Mouse (Mus musculus): ENCODE results near the gene Pgam2. TPM values are rescaled to one million over a fixed set of nuclear protein-coding genes. Genes with fewer than 3 reads are reported as not detected.

Pgam2 gene
- polyA plus RNA-seq (2015; fragmentation: Nextera tagmentation; extraction: Ambion mirVana) = 14.4 and 21.9 TPM in 2 replicates

DNA sequence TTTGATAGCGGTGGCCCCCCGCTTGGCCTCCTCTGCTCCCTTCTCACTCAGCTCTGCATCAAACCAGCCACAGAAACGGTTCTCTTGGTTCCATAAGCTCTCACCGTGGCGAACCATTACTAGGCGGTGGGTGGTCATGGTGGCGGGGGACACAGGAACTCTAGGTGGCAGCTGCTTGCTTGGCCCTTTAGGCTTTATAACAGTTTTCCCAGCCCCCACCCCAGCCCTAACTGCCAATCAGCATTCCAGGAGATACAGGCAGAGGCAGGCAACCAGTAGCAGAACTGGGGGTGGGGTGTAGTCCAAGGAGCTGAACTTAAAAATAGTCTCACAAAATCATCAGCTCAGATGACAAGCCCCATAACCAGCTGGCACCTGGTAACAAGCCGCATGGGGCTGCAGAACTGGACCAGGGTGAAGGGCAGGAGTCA lies at the start of gene Pgam2:
TSS of gene Pgam2 (minus strand) at position 183 of the 431 bp plus-strand sequence.
- Histone ChIP-seq H3K36me3 (peaks cover 27% of the 10 kb centered on the region), H3K4me3 (replicated peaks) (no peak within 1 kb of the TSS), H3K4me1 (no peaks in the 10 kb centered on the region), H3K27me3 (replicated peaks) (no peaks in the 10 kb centered on the region), H3K9me3 (replicated peaks) (no peaks in the 10 kb centered on the region), H3K9ac (replicated peaks) (no peak within 1 kb of the TSS), H3K27ac (replicated peaks) (no peak within 1 kb of the TSS), H3K4me2 (no peak within 1 kb of the TSS)
- ATAC-seq (ENCODE audit: low FRiP score) = 0 out of 2 replicates have a peak, but pooled peaks have one; percentile 21
- 48% methylated on average over 8 of the region's 8 CpGs for WGBS

DNA sequence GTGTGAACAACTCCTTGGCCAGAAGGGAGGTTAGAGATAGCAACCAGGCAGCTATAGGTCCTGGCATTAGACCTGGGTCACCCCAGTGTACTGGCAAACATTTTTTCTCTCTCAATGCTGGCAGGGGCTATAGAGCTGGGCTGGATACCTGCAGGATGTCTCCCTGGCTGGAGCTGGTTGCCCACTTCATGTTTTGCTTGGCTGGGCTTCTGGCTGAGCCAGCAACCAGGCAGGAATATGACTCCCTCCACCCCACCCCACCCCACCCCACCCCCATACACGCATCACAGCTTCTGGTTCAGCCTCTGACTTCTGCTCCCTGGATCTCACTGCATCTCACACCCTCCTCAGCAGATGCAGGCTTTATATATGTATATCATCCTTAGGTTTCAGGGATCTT lies 48.8 kb upstream of the Pgam2 start:
- no peaks in the 10 kb centered on the region for H3K36me3 ChIP-seq
- ATAC-seq (ENCODE audit: low FRiP score) = no peak
- WGBS = 43% methylated on average over 1 of the region's 1 CpGs
- H3K9ac ChIP-seq (replicated peaks) = no peak overlapping the region
- no peaks in the 10 kb centered on the region for H3K27me3 ChIP-seq (replicated peaks)
- no peak overlapping the region for H3K4me3 ChIP-seq (replicated peaks)
- H3K4me1 ChIP-seq = no peaks in the 10 kb centered on the region
- no peak overlapping the region for H3K4me2 ChIP-seq
- no peaks in the 10 kb centered on the region for H3K9me3 ChIP-seq (replicated peaks)
- no peak overlapping the region for H3K27ac ChIP-seq (replicated peaks)

DNA sequence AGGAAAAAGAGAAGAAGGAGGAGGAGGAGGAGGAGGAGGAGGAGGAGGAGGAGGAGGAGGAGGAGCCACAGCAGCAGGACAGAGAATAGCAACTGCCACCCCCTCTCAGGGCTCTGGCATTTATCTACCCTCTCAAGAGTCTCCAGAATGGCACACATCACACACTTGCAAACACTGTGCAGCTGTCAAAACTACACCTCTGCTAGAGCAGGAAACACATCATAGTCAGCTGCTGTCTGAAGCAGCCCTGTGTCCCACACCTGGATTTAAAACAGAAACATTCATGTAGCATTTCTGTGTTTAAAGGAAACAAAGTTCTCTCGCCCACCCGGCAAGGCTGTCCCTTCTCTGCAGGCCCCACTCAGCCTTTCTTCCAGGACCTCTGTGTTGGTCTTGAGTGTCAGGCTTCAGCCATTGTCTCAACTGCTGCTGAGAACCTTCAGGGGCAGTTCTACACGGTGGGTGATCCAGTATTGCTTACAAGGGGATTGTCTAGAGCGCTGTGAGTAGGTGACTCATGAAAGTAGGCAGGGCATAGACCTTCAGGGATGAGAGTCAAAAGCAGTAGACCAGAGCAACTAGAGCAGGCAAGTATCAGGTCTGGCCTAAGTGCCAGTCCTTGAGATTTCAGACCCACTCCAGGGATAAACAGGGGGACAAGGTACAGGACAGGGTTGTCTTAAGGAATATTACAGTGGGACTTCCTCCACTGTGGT lies 47.6 kb upstream of the Pgam2 start:
- Histone ChIP-seq H3K27ac (replicated peaks) (no peak overlapping the region), H3K4me2 (no peak overlapping the region), H3K36me3 (no peaks in the 10 kb centered on the region), H3K27me3 (replicated peaks) (no peaks in the 10 kb centered on the region), H3K9ac (replicated peaks) (no peak overlapping the region), H3K9me3 (replicated peaks) (no peaks in the 10 kb centered on the region), H3K4me3 (replicated peaks) (no peak overlapping the region), H3K4me1 (no peaks in the 10 kb centered on the region)
- ATAC-seq (ENCODE audit: low FRiP score) = no peak
- 68% methylated on average over 4 of the region's 4 CpGs for WGBS

DNA sequence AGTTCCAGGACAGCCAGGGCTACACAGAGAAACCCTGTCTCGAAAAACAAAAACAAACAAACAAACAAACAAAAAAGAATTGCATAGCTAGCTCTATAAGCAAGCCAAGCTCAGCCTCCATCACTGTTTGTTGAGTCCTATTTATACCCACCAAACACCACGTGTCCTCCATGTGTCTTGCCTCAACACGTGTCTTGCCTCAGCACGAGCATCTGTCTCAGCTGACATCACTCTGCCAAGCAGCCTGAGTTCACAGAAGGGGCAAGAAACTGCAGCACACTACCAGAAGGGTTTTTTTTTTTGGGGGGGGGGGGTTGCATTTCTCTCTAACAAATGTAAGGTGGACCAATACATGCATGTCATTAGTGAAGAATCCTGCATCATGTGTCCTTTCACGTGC lies 46.9 kb upstream of the Pgam2 start:
- H3K4me2 ChIP-seq = no peak overlapping the region
- H3K9me3 ChIP-seq (replicated peaks) = no peaks in the 10 kb centered on the region
- 73% methylated on average over 5 of the region's 5 CpGs for WGBS
- no peaks in the 10 kb centered on the region for H3K4me1 ChIP-seq
- H3K36me3 ChIP-seq = no peaks in the 10 kb centered on the region
- no peaks in the 10 kb centered on the region for H3K27me3 ChIP-seq (replicated peaks)
- ATAC-seq (ENCODE audit: low FRiP score) = no peak
- no peak overlapping the region for H3K4me3 ChIP-seq (replicated peaks)
- no peak overlapping the region for H3K9ac ChIP-seq (replicated peaks)
- H3K27ac ChIP-seq (replicated peaks) = no peak overlapping the region

DNA sequence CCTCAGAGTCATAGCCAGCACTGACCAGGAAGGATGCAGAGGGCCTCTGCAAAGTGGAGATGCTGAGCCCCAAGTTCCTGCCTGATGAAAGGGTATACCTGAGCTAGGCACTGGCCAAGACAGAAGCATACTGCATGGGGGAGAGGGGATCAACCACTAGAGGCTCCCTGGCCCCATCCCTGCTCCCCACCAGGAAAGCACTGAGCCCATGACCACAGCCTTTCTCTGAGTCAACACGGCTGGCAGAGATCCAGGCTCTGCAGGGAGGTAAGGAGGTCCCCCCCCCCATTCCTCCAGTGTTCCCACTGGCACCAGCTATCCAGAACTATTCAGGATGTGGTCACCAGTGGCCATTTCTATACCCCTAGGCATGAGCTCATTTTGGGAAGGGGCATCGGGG lies 45.8 kb upstream of the Pgam2 start:
- 65% methylated on average over 2 of the region's 2 CpGs for WGBS
- H3K27me3 ChIP-seq (replicated peaks) = no peaks in the 10 kb centered on the region
- no peak overlapping the region for H3K4me2 ChIP-seq
- no peaks in the 10 kb centered on the region for H3K36me3 ChIP-seq
- no peak overlapping the region for H3K4me3 ChIP-seq (replicated peaks)
- H3K4me1 ChIP-seq = no peaks in the 10 kb centered on the region
- no peak overlapping the region for H3K9ac ChIP-seq (replicated peaks)
- ATAC-seq (ENCODE audit: low FRiP score) = no peak
- no peak overlapping the region for H3K27ac ChIP-seq (replicated peaks)
- no peaks in the 10 kb centered on the region for H3K9me3 ChIP-seq (replicated peaks)

DNA sequence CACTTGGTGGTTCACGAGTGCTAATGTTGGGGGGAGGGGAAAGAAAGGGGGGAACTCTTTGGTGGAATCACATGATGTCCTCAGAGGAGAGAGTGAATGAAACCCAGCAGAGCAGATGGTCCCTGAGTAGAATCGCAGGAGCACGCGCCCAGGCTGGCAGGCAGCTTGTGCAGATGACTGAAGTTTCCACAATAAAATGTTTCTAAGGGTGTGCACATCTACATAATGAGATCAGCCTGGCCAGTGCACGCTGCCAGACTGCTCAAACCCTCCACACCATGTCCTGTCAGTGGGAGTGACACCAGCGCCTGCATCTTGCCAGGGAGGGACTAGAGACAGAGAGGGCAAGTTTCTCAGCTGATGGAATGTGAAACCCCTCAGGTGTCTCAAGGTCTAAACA lies 45.2 kb upstream of the Pgam2 start:
- ATAC-seq (ENCODE audit: low FRiP score) = no peak

DNA sequence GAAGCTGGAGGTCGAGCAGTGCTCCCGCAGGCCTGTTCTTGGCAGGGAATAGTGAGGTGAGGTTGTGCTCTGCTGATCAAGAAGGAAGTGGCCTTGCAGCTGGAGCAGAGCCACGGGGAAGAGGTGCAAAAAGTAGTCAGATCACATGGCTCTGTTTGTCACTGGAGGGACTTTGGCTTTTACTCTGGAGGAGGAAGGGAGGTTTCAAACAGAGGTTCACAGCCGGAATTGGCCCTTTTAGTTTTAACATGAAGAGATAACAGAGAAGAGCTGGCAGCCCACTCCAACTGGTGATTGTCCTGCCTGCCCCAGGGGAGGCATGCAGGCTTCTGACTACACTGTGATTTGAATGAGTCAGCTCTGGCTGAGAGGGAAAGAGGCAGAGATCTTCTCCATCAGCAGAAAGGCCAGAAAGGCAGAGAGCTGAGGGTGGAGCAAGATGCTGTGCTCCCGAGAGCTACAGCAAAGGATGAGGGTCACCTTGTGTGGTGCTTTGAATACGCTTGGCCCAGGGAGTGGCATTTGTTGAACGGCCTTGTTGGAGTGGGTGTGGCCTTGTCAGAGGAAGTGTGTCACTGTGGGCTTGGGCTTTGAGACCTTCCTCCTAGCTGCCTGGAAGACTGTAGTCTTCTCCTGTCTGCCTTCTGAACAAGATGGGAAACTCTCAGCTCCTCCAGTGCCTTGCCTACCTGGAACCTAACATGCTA lies 43.3 kb upstream of the Pgam2 start:
- H3K9me3 ChIP-seq (replicated peaks) = no peaks in the 10 kb centered on the region
- H3K27me3 ChIP-seq (replicated peaks) = no peaks in the 10 kb centered on the region
- H3K36me3 ChIP-seq = no peaks in the 10 kb centered on the region
- H3K4me3 ChIP-seq (replicated peaks) = no peak overlapping the region
- 73% methylated on average over 7 of the region's 7 CpGs for WGBS
- no peak overlapping the region for H3K4me2 ChIP-seq
- no peaks in the 10 kb centered on the region for H3K4me1 ChIP-seq
- no peak overlapping the region for H3K27ac ChIP-seq (replicated peaks)
- ATAC-seq (ENCODE audit: low FRiP score) = no peak
- H3K9ac ChIP-seq (replicated peaks) = no peak overlapping the region

More for the DNA sequence above, 45.2 kb upstream of the Pgam2 start:
- Histone ChIP-seq H3K9me3 (replicated peaks) (no peaks in the 10 kb centered on the region), H3K36me3 (no peaks in the 10 kb centered on the region), H3K4me3 (replicated peaks) (no peak overlapping the region), H3K27ac (replicated peaks) (no peak overlapping the region), H3K9ac (replicated peaks) (no peak overlapping the region), H3K4me2 (no peak overlapping the region), H3K4me1 (no peaks in the 10 kb centered on the region), H3K27me3 (replicated peaks) (no peaks in the 10 kb centered on the region)
- 40% methylated on average over 6 of the region's 6 CpGs for WGBS

DNA sequence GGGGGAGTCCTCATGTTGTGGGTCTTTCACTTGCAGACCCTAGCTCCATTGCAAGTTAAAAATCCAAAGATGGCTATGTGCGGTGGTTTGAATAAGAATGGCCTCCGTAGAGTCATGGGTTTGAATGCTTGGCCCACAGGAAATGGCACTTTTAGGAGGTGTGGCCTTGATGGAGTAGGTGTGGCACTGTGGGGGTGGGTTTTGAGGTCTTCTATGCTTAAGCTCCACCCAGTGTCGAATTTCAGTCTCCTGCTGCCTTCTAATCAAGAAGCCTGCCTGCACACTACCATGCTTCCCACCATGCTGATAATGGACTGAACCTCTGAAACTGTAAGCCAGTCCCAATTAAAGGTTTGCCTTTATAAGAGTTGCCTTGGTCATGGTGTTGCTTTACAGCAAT lies 39.6 kb upstream of the Pgam2 start:
- Histone ChIP-seq H3K36me3 (no peaks in the 10 kb centered on the region), H3K4me1 (no peaks in the 10 kb centered on the region), H3K27ac (replicated peaks) (no peak overlapping the region), H3K4me3 (replicated peaks) (no peak overlapping the region), H3K9me3 (replicated peaks) (no peaks in the 10 kb centered on the region), H3K4me2 (no peak overlapping the region), H3K9ac (replicated peaks) (no peak overlapping the region), H3K27me3 (replicated peaks) (no peaks in the 10 kb centered on the region)
- 80% methylated on average over 3 of the region's 3 CpGs for WGBS
- no peak for ATAC-seq (ENCODE audit: low FRiP score)

DNA sequence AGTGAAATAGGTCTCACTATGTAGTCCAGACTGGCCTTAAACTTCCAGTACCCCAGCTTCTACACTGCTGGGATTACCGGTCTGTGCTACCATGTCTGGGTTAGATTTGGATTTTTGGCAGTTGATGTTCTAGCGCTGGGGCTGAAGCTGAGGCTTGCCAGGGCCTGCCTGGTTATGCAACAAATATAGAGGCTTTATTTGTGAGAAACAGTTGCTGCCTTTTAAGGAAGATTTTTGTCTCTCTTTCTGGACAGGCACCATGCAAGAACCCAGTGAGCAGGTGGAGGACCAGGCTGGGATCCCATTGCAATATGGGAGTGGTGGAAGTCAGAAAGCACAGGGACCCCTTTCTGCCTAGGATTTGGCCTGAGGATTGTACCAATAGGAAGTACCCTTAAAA lies 38.2 kb upstream of the Pgam2 start:
- Histone ChIP-seq H3K4me2 (no peak overlapping the region), H3K9ac (replicated peaks) (no peak overlapping the region), H3K27ac (replicated peaks) (no peak overlapping the region), H3K9me3 (replicated peaks) (no peaks in the 10 kb centered on the region), H3K4me1 (peaks cover 7% of the 10 kb centered on the region), H3K36me3 (no peaks in the 10 kb centered on the region), H3K4me3 (replicated peaks) (no peak overlapping the region), H3K27me3 (replicated peaks) (no peaks in the 10 kb centered on the region)
- WGBS = 96% methylated on average over 2 of the region's 2 CpGs
- no peak for ATAC-seq (ENCODE audit: low FRiP score)

DNA sequence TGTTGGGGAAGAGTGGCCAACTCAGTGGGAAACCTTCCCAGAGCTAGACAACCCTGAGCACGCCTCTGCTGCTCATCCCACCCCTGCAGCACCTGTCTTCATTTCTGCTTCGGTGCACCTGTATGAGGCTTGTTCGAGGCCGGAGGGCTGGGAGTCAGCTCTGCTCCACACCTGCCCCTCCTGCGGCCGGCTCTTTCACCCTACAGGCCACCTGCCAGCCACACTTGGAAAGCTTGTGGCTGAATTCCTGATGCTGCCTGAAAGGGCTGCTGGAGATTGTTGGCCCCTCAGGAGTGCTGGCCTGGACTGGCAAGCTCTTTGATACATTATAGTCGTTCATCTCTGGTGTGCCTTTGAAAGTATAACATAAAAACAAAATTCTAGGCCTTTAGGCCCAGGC lies 36.8 kb upstream of the Pgam2 start:
- no peak overlapping the region for H3K27ac ChIP-seq (replicated peaks)
- H3K4me1 ChIP-seq = peaks cover 15% of the 10 kb centered on the region
- ATAC-seq (ENCODE audit: low FRiP score) = no peak
- H3K4me3 ChIP-seq (replicated peaks) = no peak overlapping the region
- H3K36me3 ChIP-seq = no peaks in the 10 kb centered on the region
- no peaks in the 10 kb centered on the region for H3K27me3 ChIP-seq (replicated peaks)
- WGBS = 84% methylated on average over 7 of the region's 7 CpGs
- no peak overlapping the region for H3K9ac ChIP-seq (replicated peaks)
- no peak overlapping the region for H3K4me2 ChIP-seq
- no peaks in the 10 kb centered on the region for H3K9me3 ChIP-seq (replicated peaks)

DNA sequence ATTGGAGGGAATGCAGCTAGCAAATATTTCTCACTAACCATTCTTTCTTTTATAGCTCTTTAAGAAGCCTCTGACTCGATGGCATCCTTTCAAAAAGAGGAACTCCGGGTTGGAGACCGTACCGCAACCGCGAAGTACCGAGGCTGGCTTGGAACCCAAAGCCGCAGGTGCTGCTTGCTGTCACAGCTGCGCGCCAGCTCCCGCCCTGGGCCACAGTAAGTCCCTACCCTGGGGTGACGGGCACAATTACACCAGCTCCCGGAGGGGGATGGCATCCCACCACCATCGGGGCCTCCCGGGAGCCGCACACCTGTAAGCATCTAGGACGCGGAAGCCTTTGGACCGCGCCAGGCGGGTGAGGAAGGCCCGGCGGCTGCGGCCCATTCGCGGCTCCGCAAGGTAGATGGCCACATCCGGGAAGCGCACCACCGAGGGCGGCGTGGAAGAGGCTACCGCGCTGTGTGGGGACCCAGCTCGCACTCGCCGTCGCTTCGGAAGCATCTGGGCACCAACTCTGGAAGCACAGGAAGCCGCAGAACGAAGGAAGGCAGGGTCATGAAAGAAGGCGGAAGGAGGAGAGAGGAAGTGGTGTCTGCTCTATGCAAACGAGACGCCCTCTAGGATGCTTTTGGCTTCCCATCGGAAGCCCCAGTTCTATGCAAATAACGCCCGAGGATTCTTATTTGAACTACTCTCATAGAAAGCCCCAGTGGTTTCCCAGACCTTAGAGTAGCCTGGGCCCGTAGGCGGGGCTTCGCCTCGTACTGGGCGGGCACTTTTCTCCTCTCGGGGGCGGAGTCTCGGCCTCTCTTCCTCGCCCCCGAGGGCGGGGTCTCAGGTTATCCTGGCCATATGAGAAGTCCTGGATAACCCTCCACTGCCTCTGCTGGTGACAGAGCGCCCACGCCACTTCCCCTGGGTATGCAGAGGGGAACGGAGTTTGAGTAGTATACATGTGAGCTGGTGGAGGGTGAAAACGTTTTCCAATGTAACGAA lies 34.0 kb upstream of the Pgam2 start, which contains the start of gene Polm:
TSS of gene Polm (minus strand) at position 766 of the 996 bp plus-strand sequence.
- peak within 1 kb of the TSS; percentile 73 for H3K27ac ChIP-seq (replicated peaks)
- H3K9ac ChIP-seq (replicated peaks) = peak within 1 kb of the TSS; percentile 68
- WGBS = under 1% methylated on average over 63 of the region's 63 CpGs
- no peaks in the 10 kb centered on the region for H3K27me3 ChIP-seq (replicated peaks)
- H3K4me2 ChIP-seq = peak within 1 kb of the TSS; percentile 94
- peak; percentile 96 for ATAC-seq (ENCODE audit: low FRiP score)
- no peaks in the 10 kb centered on the region for H3K36me3 ChIP-seq
- H3K4me3 ChIP-seq (replicated peaks) = peak within 1 kb of the TSS; percentile 52
- H3K9me3 ChIP-seq (replicated peaks) = no peaks in the 10 kb centered on the region
- H3K4me1 ChIP-seq = peaks cover 15% of the 10 kb centered on the region

All from neural tube, embryonic 15.5 days (tissue).